Mouse (Mus musculus) MN1 (cell line): Measurements from ENCODE around the gene Gm14403.
"Not testable (repeated sequence)": the region's sequence is repeated elsewhere in the genome, so short reads cannot be mapped to it uniquely, and the experiment has no call there.

Experiments
- DNase-seq: peaks from one replicate; pipeline ENCODE4 v3.0.0-alpha.2; 2016; ENCODE audit warnings: low spot score

Gene Gm14403

DNA sequence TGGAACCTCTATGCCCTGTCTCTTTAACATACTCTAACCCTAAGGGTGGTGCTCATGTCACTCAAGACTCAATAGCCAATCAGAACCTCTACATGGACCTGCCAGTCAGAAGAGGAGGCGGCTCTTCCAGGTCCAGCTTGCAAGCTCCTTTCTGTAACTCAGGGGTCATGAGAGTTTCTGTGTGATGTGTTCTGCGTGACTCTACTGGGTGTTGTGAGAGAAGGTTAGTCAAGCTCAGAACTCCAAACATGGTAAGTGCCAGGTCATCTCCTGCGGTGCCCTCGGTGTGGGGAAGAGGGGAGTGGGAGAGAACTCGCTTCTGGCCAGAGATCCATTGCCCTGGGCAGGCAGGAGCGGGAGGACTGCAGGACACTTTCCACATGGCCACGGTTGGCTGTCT lies at the start of gene Gm14403:
Gene Gm14403, plus strand, starts transcription at position 149 of the 400 bp plus-strand sequence.
- peak; percentile 66 for DNase-seq

DNA sequence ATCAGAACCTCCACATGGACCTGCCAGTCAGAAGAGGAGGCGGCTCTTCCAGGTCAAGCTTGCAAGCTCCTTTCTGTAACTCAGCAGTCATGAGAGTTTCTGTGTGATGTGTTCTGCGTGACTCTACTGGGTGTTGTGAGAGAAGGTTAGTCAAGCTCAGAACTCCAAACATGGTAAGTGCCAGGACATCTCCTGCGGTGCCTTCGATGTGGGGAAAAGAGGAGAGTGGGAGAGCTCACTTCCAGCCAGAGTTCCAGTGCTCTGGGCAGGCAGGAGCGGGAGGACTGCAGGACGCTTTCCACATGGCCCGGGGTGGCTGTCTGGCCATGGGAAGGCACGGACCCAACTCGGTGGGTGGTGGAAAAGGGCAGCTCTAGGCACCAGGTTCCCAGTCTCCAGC lies 33.3 kb upstream of the Gm14403 start, which contains the start of gene Zfp970:
Gene Zfp970, plus strand, starts transcription at position 58 of the 400 bp plus-strand sequence.
- peak; percentile 7 for DNase-seq

DNA sequence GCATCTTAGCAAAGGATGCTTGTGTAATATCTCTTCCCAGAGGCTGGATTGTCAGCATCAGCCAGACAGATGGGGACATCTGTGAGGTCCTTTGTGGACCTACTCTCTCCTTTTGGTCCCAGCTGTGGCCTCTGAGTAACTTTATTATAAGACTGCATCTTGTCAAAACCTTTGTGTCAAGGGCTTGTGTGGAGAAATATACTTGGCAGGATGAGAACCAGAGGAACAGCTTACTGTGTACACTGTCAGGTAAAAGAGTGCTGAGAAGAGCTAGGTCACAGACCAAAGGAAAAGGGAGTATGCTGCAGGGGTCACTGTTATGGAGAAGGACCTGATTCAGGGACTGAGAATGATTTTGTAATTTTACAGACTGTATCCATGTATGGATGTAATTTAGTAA lies 29.8 kb upstream of the Gm14403 start:
- not testable (repeated sequence) for DNase-seq

DNA sequence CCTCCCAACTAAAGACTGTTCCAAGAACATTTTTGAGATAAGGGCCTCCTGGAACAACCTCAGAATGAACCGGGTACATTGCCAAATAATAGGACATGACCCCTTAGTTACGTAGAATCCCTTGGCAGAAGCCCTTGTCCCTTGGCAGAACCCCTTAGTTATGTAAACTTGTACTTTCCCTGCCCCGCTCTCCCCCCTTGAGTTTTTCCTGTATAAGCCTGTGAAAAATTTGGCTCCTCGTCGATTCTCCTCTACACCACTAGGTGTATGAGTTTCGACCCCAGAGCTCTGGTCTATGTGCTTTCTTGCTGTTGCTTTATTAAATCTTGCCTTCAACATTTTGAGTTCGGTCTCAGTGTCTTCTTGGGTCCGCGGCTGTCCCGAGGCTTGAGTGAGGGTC lies 25.8 kb upstream of the Gm14403 start:
- not testable (repeated sequence) for DNase-seq

DNA sequence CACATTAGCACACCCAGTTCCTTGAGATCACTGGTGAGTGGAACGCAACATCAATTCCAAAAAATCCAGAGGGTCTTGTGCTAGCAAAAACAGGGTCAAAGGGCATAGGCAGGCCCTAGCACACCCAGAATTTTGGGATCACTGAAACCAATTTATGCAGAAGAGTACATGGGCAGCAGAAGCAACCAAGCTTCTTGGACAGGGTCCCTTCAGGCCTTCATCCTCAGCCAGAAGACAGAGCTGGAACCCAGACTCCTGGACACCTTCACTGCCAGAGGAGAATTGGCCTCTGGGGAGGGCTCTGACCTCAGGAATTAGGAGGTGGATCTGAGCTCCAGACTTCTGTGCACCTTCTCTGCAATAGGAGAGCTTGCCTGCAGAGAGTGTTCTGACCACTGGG lies 16.0 kb upstream of the Gm14403 start:
- not testable (repeated sequence) for DNase-seq

DNA sequence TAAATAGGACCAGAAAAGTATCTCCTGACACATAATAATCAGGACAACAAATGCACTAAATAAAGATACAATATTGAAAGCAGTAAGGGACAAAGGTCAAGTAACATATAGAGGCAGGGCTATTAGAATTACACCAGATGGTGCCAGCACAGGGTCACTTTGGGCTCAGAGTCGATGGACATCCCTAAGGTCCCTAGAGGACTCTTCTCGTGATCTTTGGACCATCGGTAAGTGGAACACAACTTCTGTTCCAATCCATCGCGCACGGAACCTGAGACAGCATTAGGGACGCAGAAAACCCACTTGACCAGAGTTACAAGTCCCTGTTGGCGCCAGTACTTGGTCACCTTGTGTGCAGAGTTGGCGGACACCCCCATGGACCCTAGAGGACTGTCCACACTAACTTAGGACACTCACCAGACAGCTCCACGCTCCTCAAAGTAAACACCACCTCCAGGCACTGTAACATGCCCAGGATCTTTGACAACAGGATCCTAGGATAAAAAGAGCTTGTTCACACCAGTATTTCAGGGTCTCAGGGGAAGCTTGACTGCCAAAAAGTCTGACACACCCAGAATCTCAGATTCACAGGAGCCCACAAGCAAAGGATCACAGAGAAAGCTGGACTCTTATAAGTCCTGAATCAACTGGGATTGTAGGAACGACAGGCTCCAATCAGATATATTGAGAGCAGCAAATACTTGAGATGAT lies 14.6 kb upstream of the Gm14403 start:
- not testable (repeated sequence) for DNase-seq

DNA sequence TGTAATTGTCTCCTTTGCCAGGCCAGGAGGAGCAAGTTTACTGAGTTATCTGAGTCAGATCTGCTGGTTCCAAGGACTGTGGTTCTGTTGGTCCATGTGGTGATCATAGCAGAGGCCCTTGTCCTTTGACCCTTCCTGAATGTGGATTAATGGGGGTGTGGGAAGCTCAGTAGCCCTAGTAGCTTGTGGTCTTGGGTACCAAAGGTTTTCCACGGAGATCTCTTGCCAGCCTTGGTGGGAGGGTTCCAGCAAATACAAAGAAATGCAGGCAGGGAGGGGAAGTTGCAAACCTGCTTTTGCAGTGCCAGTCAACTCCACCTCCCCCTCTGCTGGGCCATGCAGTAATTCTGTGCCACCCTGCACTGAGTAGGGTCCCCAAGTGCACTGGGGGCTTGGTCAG lies 1.2 kb downstream of the Gm14403 start:
- DNase-seq, result not testable (repeated sequence)

DNA sequence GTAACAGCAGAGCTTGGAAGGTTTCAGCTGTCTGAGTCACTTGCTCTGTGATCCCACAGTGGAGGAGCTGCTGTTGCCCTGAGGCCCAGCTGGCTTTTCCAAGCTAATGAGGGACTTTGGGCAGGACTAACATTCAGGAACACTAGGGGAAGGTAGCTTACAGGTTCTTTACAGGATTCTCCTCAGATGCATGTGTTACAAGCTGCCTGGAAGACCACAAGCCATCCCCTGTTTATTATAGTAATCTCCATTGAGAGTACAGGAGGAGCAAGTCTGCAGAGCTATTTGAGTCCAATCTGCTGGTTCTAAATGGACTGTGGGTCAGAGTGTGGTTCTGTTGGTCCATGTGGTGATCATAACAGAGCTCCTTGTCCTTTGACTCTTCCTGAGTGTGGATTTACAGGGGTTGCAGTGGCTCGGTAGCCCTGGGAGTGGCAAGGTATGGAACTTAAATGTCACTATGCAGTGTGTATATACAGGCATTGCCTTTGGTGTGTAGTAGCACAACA lies 7.2 kb downstream of the Gm14403 start:
- not testable (repeated sequence) for DNase-seq

DNA sequence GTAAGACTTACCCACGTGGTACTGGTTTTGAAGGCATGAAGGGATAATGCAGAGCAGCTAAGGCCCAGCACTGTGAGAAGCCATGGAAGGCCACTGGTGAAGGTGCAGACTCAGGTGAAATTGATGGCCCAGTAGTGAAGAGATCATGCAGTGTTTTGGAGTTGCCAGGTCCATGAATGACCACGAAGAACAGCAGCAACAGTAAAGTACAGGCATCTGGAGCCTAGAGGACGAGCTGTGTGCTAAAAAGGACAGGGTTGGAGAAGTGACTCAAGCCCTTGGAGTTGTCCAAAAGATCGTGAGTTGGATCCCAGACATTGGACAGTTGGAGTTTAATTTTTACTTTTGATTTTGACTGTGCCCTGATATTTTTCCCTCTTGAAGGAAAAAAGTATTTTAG lies 13.4 kb downstream of the Gm14403 start:
- not testable (repeated sequence) for DNase-seq

DNA sequence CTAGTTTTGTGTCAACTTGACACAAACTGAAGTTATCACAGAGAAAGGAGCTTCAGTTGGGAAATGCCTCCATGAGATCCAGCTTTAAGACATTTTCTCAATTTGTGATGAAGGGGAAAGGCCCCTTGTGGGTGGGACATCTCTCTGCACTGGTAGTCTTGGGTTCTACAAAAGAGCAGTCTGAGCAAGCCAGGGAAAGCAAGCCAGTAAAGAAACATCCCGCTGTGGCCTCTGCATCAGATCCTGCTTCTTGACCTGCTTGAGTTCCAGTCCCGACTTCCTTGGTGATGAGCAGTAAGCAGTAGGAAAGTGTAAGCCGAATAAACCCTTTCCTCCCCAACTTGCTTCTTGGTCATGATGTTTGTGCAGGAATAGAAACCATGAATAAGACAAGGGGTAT lies 14.0 kb downstream of the Gm14403 start:
- not testable (repeated sequence) for DNase-seq

DNA sequence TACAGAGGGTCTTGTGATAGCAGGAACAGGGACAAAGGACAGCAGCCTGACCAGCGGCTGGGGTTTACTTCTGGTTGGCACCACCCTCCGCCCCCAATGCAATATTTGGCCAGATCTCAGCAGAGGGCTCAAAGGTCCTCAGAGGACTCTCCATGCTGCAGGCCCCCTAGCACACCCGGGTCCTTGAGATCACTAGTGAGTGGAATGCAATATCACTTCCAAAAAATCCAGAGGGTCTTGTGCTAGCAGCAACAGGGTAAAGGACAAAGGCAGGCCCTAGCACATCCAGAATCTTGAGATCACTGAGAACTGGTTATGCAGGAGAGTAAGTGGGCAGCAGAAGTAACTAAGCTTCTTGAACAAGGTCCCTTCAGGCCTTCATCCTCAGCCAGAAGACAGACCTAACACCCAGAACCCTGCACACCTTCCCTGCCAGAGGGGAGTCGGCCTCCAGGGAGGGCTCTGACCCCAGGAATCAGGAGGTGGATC lies 16.0 kb downstream of the Gm14403 start:
- not testable (repeated sequence) for DNase-seq

DNA sequence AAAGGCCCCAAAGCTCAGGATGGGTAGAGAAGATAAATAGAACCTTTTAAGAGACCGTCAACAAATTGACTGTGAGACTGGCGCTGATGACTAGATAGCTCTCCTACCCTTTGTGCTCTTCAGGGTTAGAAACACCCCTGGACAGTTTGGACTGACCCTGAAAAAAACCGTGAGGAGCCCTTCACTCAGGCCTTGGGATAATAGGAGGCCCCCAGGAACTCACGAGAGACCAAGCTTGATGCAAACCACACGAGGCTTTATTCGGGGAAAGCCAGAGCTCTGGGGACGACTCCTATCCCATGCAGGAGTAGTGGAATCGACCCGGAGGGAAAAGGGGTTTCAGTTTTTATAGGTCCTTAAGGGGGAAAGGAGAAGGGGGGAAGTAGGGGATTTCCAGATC lies 19.7 kb downstream of the Gm14403 start:
- not testable (repeated sequence) for DNase-seq

DNA sequence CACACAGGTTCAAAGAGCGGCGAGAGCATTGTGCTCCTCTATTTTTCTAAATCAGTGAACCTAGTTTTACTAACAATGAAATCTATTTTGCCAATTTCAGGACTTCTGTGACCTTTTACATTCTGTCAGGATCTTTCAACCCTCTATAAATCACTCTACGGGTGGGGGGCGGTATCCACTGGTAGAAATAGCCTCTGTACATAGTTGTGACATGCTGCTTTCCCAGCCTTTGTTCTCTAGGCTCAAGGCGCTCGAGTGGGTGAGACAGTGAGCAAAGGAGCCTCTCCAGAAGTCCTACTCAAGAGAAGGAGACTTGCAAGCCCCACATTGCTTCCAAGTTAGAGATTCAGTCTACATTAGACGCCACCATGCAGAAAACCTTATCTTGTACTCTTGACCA lies 20.3 kb downstream of the Gm14403 start:
- DNase-seq, result not testable (repeated sequence)

DNA sequence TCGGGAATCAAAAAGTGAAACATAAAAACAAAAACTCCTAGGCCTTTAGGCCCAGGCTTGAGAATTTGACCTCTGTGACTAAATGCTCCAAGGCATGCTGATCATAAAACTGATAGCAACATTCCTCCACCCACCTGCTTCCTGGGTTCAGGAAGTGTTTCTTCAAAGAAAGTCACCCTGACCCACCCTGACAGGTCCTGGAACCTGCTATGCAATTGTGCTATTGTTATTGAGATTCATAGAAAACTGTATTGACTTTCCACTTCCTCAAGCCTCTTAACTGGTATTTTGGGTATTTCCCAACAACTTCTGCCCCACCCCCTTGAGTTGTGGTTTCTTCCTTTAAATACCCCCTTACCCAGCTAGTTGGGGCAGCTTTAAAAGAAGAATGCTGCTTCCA lies 20.9 kb downstream of the Gm14403 start:
- DNase-seq, result not testable (repeated sequence)

DNA sequence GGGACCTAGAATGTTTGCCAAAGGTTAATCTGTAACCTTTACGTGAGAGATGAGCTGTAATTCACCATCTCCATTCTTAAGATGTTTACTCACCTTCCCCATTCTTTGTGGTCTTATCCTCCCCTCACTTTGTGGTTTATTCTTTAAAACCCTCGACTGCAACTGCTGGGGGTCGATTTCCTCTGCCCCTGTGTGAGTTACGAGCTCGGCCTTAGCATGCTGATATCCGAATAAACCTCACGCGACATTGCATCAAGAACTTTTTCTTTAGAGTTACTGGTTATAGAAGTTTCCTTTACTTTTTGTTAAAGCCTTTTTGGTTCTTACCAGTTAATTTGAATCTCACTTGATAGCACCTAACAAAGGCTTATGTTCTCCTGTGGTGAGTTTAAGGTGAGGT lies 22.0 kb downstream of the Gm14403 start:
- no peak for DNase-seq

DNA sequence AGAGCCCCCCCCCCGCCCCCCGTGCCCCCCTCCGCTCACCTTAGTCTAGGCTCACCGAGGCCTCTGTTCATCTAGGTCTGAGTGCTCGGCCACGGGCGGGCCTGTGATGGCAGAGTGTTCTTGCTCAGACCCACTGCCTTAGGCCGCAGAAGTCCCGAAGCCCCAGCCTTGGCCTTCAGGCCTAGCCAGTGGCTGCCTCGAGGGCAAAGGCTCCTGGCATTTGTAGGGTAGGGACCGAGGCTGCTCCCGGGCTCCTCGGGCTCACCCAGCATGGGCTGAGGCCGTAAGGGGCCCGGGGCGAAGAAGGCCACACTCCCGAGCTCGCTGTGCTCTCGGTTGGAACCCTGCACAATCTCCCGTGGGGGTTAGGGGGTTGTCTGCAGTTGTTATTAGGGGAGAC lies 25.0 kb downstream of the Gm14403 start:
- no peak for DNase-seq

DNA sequence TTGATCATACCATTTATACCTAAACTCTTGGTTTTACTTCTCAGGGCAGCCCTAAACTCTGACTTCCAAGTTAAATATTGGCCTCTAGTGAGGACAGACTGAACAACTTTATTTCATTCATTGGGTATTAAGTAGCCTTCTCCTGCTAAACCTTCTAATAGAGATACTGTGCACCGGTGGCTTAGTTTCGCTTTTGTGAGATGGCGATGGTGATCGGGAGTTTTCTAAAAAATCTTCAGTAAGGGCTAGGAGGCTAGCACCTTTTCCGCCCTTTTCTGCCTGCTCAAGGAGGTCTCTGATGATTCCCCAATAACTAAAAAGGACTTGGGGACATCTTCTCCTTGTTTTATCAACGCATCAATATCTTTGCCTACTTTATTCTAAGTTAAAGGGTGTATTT lies 25.7 kb downstream of the Gm14403 start:
- DNase-seq, result not testable (repeated sequence)

DNA sequence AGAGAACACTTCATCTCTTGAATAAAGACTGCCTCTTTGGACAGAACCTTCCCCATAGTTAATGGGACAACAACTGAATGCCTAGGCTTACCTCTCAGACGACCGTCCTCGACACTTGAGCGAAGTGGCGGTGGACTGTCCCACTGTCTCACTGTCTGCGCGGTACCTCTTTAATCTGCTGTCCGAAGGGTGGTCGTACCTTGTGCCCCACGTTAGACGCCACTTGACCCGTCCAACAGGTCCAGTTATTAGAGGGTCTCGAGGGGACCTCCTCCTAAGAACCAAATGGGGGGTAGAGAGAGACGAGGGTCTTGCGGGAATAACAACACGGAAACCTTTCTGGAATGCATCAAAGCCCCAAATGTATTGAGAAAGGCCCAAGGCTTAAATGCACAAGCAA lies 26.2 kb downstream of the Gm14403 start:
- DNase-seq, result not testable (repeated sequence)

DNA sequence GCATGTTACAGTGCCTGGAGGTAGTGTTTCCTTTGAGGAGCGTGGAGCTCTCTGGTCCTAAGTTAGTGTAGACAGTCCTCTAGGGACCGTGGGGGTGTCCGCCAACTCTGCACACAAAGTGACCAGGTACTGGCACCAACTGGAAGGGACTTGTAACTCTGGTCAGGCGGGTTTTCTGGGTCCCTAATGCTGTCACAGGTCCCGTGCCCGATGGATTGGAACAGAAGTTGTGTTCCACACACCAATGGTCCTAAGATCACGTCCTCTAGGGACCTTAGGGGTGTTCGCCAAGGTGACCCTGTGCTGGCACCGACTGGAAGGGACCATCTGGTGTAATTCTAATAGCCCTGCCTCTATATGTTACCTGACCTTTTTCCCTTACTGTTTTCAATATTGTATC lies 37.9 kb downstream of the Gm14403 start:
- no peak for DNase-seq

DNA sequence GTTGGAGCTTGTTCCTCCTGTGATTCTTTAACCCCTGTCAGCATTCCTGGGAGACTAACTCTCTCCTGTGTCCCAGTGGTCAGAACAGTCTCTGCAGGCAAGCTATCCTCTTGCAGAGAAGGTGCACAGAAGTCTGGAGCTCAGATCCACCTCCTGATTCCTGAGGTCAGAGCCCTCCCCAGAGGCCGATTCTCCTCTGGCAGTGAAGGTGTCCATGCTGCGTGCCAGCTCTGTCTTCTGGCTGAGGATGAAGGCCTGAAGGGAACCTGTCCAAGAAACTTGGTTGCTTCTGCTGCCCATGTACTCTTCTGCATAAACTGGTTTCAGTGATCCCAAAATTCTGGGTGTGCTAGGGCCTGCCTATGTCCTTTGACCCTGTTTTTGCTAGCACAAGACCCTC lies 39.1 kb downstream of the Gm14403 start:
- not testable (repeated sequence) for DNase-seq

DNA sequence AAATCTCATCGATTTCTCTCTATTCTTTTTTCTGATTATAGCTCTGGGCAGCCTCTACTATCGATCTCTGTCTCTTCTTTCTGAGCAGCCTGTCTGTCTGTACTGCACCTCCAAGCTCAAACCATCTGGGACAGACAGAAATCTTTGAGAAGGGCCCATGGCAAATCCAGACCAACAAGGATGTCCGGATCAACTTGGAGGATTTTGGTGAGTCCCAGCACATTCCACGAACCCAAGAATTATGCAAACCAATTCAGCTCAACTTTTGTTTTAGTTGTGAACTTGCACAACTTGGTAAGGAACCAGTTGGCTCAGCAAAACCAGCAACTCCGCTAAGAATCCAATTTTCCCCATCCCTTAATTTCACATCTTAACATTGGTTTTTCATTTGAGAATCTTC lies 39.7 kb downstream of the Gm14403 start:
- not testable (repeated sequence) for DNase-seq

DNA sequence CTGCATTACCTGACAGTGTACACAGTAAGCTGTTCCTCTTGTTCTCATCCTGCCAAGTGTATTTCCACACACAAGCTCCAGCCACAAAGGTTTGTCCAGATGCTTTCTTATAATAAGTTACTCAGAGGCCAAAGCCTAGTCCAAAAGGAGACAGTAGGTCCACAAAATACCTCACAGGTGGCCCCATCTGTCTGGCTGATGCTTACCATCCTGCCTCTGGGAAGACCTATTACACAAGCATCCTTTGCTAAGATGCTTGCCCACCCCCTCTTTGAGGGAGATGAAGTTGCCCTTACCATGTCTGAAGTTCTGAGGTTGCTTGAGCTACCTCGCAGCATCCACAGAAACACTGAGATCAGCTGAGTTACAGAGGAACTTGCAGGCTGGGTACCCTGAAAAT lies 57.2 kb downstream of the Gm14403 start:
- not testable (repeated sequence) for DNase-seq
